Mouse (Mus musculus) hindbrain, embryonic 14.5 days (tissue): ENCODE data around the gene Myo5a. TPM values are rescaled to one million over a fixed set of nuclear protein-coding genes. Genes with fewer than 3 reads are reported as not detected.

Experiments
- ATAC-seq: fragments of 200-750 bp; cut with Nextera tagmentation; 2 replicates; pipeline ENCODE4 v1.8.0; 2017; ENCODE audit warnings: moderate number of reproducible peaks, mild to moderate bottlenecking, moderate TSS enrichment, moderate library complexity; ENCODE audit not compliant: low FRiP score
- DNase-seq: peaks from one replicate; pipeline ENCODE4 v3.0.0-alpha.2; 2015; ENCODE audit warnings: low spot score
- H3K27ac ChIP-seq: fragments of 300-500 bp; sonication (generic); 2 replicates; pipeline ENCODE4 v1.5.1; 2014; ENCODE audit warnings: mild to moderate bottlenecking, moderate library complexity
- H3K27me3 ChIP-seq: fragments of 300-500 bp; sonication (generic); 2 replicates; pipeline ENCODE4 v1.6.1; 2014; ENCODE audit warnings: mild to moderate bottlenecking, low read length, mixed read lengths; ENCODE audit not compliant: control insufficient read depth, insufficient read depth
- H3K36me3 ChIP-seq: fragments of 300-500 bp; sonication (generic); replicated peaks from 2 replicates; pipeline ENCODE4 v1.6.1; 2014; ENCODE audit not compliant: control insufficient read depth, insufficient read depth
- H3K4me1 ChIP-seq: fragments of 300-500 bp; sonication (generic); replicated peaks from 2 replicates; pipeline ENCODE4 v1.6.1; 2014; ENCODE audit warnings: antibody characterized with exemption, low read length, mixed read lengths; ENCODE audit not compliant: control insufficient read depth, insufficient read depth
- H3K4me2 ChIP-seq: fragments of 300-500 bp; sonication (generic); replicated peaks from 2 replicates; pipeline ENCODE4 v1.6.1; 2014; ENCODE audit warnings: mild to moderate bottlenecking, moderate library complexity
- H3K4me3 ChIP-seq: fragments of 300-500 bp; sonication (generic); replicated peaks from 2 replicates; pipeline ENCODE4 v1.5.1; 2014; ENCODE audit warnings: mild to moderate bottlenecking, low read length
- H3K9ac ChIP-seq: fragments of 300-500 bp; sonication (generic); 2 replicates; pipeline ENCODE4 v1.6.1; 2014
- H3K9me3 ChIP-seq: fragments of 300-500 bp; sonication (generic); 2 replicates; pipeline ENCODE4 v1.6.1; 2016; ENCODE audit warnings: low read length; ENCODE audit not compliant: control insufficient read depth
- WGBS: fragments of 180-500 bp; shearing (Covaris S2); extraction: QIAGEN DNeasy Blood & Tissue Kit; methylation state at CpG from one replicate; pipeline ENCODE4 v1.1.7; 2014; 5-methylcytosine and 5-hydroxymethylcytosine counted together
- polyA plus RNA-seq: library from polyadenylated mRNA; unstranded; fragments of >200 nt; fragmentation: Nextera tagmentation; extraction: Ambion mirVana; gene quantifications from 2 replicates; pipeline ENCODE4 v1.2.1, GENCODE M21; 2014

Myo5a gene
- polyA plus RNA-seq, 1 experiment from 2014 or later = 58.1 TPM

DNA sequence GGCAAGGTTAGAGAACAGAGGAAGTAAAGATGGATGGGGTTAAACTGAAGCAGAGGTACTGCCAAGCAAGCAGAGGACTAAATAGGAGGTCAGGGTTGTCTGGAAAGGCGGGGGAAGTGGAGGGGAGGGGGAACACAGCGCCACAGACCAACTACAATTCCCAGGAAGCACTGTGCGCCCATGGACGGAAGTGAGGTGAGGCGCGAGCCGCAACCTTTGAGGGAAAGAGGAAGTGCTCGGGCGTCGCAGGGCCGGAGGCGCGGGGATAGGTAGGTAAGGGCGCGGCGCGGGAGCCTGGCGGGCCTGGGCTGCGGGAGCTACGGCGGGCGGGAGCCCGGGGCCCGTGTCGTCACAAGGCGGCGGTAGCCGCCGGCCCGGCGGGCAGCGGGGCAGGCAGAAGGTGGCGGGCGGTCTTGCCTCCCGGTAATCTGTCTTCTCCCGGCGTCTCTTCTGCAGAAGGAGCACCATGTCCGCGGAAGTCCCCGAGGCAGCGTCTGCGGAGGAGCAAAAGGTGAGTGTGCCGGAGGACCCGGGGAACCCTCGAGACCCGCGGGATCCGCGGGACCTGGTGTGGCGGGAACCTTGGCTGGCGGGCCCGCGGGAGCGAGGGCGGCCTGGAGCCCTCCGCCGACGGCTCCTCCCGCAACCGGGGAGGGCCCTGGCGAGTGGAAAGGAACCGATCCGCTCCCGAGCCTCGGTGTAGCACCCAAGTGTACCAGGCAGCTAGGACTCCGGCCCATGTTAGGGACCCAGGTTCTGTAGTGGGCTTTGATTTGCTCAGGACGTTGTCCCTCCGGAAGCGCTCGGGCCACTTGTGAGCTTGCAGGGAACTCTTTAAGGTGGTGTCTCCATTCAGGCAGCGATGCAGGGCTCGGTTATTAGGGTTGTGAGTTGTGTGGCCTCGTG, 33.1 kb upstream of the Myo5a start, which contains the start of gene Arpp19:
Arpp19 (plus strand) TSS at position 164 of the 906 bp plus-strand sequence.
- Histone ChIP-seq H3K4me3 (peak within 1 kb of the TSS; percentile 94), H3K9ac (peak within 1 kb of the TSS; percentile 93), H3K36me3 (0 out of 2 replicates have a peak, but pooled peaks cover 5% of the 10 kb centered on the region), H3K27me3 (no peaks in the 10 kb centered on the region), H3K9me3 (no peaks in the 10 kb centered on the region), H3K27ac (peak within 1 kb of the TSS; percentile 77), H3K4me2 (peak within 1 kb of the TSS; percentile 69), H3K4me1 (peaks cover 6% of the 10 kb centered on the region)
- peak; percentile 97 for ATAC-seq
- WGBS = under 1% methylated on average over 66 of the region's 73 CpGs
- DNase-seq = peak; percentile 85

DNA sequence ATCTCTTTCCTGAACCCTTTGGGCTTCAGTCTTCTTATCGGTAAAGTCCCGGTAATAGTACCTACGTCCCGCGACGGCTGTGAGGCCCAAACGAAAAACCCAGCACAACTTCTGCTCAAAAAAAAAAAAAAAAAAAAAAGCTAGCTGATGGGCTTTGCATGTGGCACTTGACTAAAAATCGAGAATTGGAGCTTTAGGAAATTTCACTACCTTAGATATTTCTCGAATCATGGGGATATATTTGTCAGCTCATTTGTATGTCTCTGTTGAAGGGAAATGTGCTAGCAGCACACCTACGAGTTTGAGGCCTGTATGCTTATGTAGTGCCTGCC, 32.5 kb upstream of the Myo5a start:
- ATAC-seq (no peak), DNase-seq (no peak)
- 1% methylated on average over 10 of the region's 10 CpGs for WGBS
- Histone ChIP-seq H3K4me2 (peak overlapping the region; percentile 69), H3K36me3 (peaks cover 11% of the 10 kb centered on the region; the same call in 1 of the 2 replicates), H3K27ac (no peak overlapping the region), H3K27me3 (no peaks in the 10 kb centered on the region), H3K4me3 (peak overlapping the region; percentile 94), H3K9ac (peak overlapping the region; percentile 93), H3K9me3 (no peaks in the 10 kb centered on the region), H3K4me1 (peaks cover 6% of the 10 kb centered on the region)

DNA sequence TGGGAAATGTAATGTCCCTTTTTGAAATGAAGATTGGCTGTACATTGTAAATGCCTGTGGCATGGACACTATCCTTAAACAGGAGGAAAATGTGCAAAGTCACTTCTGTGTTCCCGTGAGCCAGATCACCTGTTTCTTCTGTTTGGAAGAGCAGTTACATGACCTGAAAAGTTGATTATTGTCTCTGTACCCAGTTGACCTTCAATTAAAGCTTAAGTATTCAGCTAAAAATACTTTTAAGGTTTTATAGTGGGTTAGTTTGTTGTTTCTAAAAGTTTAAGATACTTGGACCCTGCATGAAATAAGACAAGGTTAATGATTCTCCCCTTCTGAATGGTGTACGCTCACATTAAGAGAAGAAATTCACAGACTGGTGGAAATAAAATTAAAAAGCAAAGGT, 30.2 kb upstream of the Myo5a start:
- Histone ChIP-seq H3K4me3 (no peak overlapping the region), H3K27ac (no peak overlapping the region), H3K9me3 (no peaks in the 10 kb centered on the region), H3K36me3 (peaks cover 13% of the 10 kb centered on the region), H3K9ac (no peak overlapping the region), H3K27me3 (no peaks in the 10 kb centered on the region), H3K4me2 (no peak overlapping the region), H3K4me1 (peaks cover 6% of the 10 kb centered on the region)
- 90% methylated on average over 2 of the region's 2 CpGs for WGBS
- ATAC-seq = no peak
- no peak for DNase-seq

DNA sequence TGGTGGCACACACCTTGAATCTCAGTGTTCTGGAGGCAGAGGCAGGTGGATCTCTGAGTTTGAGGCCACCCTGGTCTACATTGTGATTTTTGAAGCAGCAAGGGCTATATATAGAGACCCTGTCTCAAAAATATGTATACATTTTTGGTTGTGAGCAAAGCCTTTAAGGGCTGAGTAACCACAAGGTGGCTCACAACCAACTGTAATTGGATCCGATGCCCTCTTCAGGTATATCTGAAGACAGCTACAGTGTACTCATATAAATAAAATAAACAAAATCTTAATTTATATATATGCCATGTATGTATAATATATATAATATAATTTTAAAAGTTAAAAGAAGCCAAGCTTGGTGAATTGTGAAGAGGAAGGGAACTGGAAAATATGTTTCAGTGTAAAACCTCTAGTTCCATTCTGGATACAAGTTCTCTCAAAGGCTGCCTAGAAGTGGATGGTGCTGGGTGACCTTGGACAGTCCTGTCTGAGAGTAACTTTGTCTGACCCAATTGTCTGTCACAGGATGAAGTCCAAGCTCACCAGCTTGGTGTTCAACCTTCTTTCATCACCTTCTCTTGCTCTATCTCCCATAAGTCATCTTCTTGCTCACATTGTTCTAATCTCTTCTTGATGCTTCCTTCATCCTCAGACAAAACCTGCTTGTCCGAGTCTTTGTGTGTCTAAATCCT, 28.8 kb upstream of the Myo5a start:
- Histone ChIP-seq H3K9ac (no peak overlapping the region), H3K4me3 (no peak overlapping the region), H3K36me3 (peaks cover 25% of the 10 kb centered on the region), H3K27ac (no peak overlapping the region), H3K9me3 (no peaks in the 10 kb centered on the region), H3K4me1 (peaks cover 6% of the 10 kb centered on the region), H3K4me2 (no peak overlapping the region), H3K27me3 (no peaks in the 10 kb centered on the region)
- ATAC-seq (no peak), DNase-seq (no peak)
- 90% methylated on average over 2 of the region's 2 CpGs for WGBS

DNA sequence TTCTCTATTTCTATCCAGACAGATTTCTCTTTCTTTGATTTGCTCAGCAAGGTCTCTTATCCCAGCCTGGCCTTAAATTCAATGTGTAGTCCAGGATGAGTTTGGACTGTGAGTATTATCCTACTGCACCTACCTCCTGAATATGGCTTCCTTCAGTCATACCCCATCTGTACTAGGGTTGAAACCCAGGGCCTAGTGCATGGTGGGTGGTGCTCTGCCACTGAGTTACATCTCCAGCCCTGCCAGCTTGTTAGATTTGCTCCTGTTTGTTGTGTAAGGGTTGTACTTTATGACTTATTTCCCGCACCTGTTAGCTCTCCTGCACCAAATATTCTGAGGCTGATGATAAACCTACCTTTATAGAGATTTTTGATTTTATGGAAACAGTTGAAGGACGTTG, 27.6 kb upstream of the Myo5a start:
- DNase-seq (no peak), ATAC-seq (no peak)
- Histone ChIP-seq H3K9me3 (no peaks in the 10 kb centered on the region), H3K9ac (no peak overlapping the region), H3K27me3 (no peaks in the 10 kb centered on the region), H3K4me2 (no peak overlapping the region), H3K27ac (no peak overlapping the region), H3K4me1 (peaks cover 6% of the 10 kb centered on the region), H3K4me3 (no peak overlapping the region), H3K36me3 (peaks cover 25% of the 10 kb centered on the region)
- WGBS = 94% methylated on average over 2 of the region's 2 CpGs

DNA sequence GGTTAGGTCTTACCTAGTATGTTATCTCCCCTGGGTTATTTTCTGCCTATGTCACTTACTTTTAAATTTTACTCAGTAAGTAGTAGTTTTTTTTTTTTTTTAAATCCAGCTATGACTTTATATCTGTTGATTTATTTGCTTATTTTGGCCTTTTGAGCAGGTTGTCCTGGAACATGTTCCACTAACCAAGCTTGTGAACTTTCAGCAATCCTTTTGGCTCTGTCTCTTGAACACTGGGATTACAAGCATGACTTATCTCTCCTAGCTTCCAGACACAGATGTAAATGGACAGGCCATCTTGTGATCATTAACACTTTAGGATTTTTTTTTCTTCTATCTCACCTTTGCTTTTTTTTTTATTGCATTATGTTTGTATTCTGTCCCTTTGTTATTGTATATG, 23.7 kb upstream of the Myo5a start:
- no peak for ATAC-seq
- no peaks in the 10 kb centered on the region for H3K4me1 ChIP-seq
- H3K27me3 ChIP-seq = no peaks in the 10 kb centered on the region
- H3K9me3 ChIP-seq = no peaks in the 10 kb centered on the region
- H3K27ac ChIP-seq = no peak overlapping the region
- H3K36me3 ChIP-seq = peaks cover 22% of the 10 kb centered on the region
- no peak overlapping the region for H3K4me2 ChIP-seq
- no peak overlapping the region for H3K9ac ChIP-seq
- DNase-seq = no peak
- H3K4me3 ChIP-seq = no peak overlapping the region

DNA sequence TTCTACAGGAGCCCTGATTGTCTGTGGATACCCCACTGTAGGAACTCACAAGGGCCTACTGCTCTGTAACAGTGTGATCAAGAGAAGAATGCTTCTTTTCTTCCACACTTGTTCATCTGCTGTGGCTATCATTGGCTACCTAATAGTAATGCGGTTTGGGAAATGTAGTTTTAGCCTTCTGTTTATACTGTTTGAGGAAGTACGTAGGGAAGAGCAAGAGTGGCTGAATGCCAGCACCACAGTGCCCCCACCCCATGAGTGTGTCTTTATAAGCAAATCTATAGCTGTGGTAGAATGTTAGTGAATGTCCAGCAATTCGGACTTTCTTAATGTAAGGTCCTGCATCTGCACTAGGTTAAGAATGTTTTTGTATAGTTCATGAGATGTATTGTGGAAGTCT, 21.7 kb upstream of the Myo5a start:
- H3K27ac ChIP-seq = no peak overlapping the region
- no peak overlapping the region for H3K9ac ChIP-seq
- WGBS = 76% methylated on average over 3 of the region's 3 CpGs
- ATAC-seq (no peak), DNase-seq (no peak)
- H3K4me3 ChIP-seq = no peak overlapping the region
- no peaks in the 10 kb centered on the region for H3K27me3 ChIP-seq
- H3K4me1 ChIP-seq = no peaks in the 10 kb centered on the region
- H3K4me2 ChIP-seq = no peak overlapping the region
- H3K36me3 ChIP-seq = peaks cover 14% of the 10 kb centered on the region
- no peaks in the 10 kb centered on the region for H3K9me3 ChIP-seq

DNA sequence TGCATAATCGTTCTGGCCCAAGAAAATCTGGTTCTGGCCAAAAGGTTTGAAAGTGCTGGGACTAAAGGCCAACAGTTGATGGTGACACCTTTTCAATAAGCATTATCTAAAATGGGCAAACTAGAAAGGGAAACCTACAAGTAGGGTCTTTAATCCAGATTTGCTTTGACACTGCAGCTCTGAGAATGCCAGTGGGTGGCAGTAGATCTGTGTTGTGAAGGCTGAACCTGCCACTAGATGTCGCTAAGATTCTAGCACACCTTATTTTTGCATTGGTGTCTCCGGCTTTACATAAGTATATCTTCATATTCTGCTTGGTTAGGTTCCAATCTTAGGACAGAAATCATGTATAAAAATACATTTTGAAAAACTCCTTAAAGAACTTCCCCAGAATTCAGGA, 20.8 kb upstream of the Myo5a start:
- Histone ChIP-seq H3K9ac (no peak overlapping the region), H3K36me3 (peaks cover 14% of the 10 kb centered on the region), H3K4me1 (no peaks in the 10 kb centered on the region), H3K4me2 (no peak overlapping the region), H3K4me3 (no peak overlapping the region), H3K27ac (no peak overlapping the region), H3K27me3 (no peaks in the 10 kb centered on the region), H3K9me3 (no peaks in the 10 kb centered on the region)
- 32% methylated on average over 3 of the region's 3 CpGs for WGBS
- ATAC-seq (no peak), DNase-seq (peak; percentile 91)

DNA sequence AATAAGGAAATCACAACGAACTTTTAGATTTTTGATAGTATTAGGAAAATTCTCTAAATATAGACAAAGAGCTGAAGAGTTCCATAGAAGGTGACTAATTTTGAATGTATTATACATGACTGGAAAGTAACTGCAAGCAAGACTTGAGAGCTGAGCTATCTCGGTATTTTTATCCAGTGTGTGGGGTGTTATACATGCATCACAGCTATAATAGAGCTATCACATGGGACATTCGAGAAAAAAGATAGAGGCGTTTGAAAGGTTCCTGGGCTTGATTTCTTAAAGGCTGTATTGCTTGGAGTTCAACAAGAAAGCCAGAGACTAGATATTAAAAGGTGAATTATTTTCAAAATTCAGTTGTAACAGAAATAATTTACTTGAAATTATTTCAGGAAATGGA, 19.0 kb upstream of the Myo5a start:
- DNase-seq (no peak), ATAC-seq (no peak)
- Histone ChIP-seq H3K4me3 (no peak overlapping the region), H3K9me3 (no peaks in the 10 kb centered on the region), H3K4me2 (no peak overlapping the region), H3K27me3 (no peaks in the 10 kb centered on the region), H3K4me1 (no peaks in the 10 kb centered on the region), H3K36me3 (peaks cover 6% of the 10 kb centered on the region), H3K9ac (no peak overlapping the region), H3K27ac (no peak overlapping the region)
- WGBS = 91% methylated on average over 4 of the region's 4 CpGs
